Mouse (Mus musculus) liver, adult 2 months (tissue): ENCODE measurements around the gene Cideb.

Experiments
- CTCF ChIP-seq: fragments of 200-500 bp; IDR thresholded peaks from 2 replicates; pipeline ENCODE4 v1.5.1; 2011; ENCODE audit warnings: low read depth, low read length, control low read depth
- POLR2A ChIP-seq: fragments of 200-500 bp; IDR thresholded peaks from 2 replicates; pipeline ENCODE4 v1.6.1; 2011; ENCODE audit warnings: low read length, control low read depth; ENCODE audit not compliant: insufficient read depth; ENCODE audit errors: extremely low read depth

DNA sequence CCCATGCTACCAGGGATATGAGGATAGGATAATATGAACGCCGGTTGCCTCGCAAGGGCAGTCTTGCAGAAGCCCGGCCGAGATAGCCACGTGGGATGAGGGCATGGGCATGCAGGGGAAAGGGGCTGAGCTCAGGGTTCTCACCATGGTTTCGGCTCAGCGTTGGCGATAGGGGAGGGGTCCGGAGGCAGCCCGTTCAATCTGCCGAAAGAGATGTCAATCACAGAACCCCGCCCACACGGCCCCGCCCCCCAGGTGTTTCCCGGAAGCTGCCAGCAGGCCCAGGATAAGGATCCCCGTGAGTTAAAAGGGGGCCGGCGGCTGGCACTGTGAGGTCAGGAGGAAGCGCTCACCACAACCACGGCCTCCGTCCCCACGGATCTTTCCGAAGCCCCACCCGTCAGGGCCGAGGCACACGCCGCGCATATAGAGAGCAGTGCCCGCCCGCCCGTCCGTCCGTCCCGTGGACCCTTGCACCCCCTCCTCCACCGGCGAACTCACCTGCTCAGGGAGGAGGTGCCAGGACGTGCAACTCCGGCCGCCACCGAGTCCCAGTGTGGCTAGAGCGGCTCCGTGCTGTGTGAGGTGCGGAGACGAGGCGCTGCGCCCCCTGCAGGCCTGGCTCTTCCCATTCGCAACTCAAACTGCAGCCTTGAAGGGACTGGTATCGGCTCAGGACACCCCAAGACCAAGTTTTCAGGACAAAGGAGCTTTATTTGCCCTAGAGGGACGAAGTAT is 36.4 kb downstream of the Cideb start, which contains the start of gene Rabggta:
- peak; percentile 95 for TF ChIP-seq CTCF
- 0 out of 2 replicates have a peak, but pooled peaks have one; percentile 45 for TF ChIP-seq POLR2A
